Mouse (Mus musculus) midbrain, embryonic 14.5 days (tissue): ENCODE measurements around the gene Ap1g1. TPM values are rescaled to one million over a fixed set of nuclear protein-coding genes. Genes with fewer than 3 reads are reported as not detected.
A peak's percentile ranks its signal among the peaks of the same experiment; 100 is the strongest.

Source experiments
- ATAC-seq: fragments of 200-750 bp; cut with Nextera tagmentation; 2 replicates; pipeline ENCODE4 v1.8.0; 2017; ENCODE audit warnings: moderate number of reproducible peaks, moderate library complexity; ENCODE audit not compliant: low FRiP score, low TSS enrichment
- DNase-seq: peaks from one replicate; pipeline ENCODE4 v3.0.0-alpha.2; 2015
- H3K27ac ChIP-seq: fragments of 300-500 bp; sonication (generic); replicated peaks from 2 replicates; pipeline ENCODE4 v1.5.1; 2014; ENCODE audit warnings: mild to moderate bottlenecking, low read depth, low read length, moderate library complexity
- H3K27me3 ChIP-seq: fragments of 300-500 bp; sonication (generic); 2 replicates; pipeline ENCODE4 v1.6.1; 2014; ENCODE audit warnings: low read length, control low read depth, mixed read lengths; ENCODE audit not compliant: control insufficient read depth, insufficient read depth
- H3K36me3 ChIP-seq: fragments of 300-500 bp; sonication (generic); 2 replicates; pipeline ENCODE4 v1.6.1; 2014; ENCODE audit warnings: low read length, control low read depth; ENCODE audit not compliant: control insufficient read depth, insufficient read depth
- H3K4me1 ChIP-seq: fragments of 300-500 bp; sonication (generic); 2 replicates; pipeline ENCODE4 v1.6.1; 2014; ENCODE audit warnings: mild to moderate bottlenecking, antibody characterized with exemption, low read length, control low read depth; ENCODE audit not compliant: control insufficient read depth, insufficient read depth
- H3K4me2 ChIP-seq: fragments of 300-500 bp; sonication (generic); 2 replicates; pipeline ENCODE4 v1.6.1; 2014; ENCODE audit warnings: mild to moderate bottlenecking, low read length, moderate library complexity
- H3K4me3 ChIP-seq: fragments of 300-500 bp; sonication (generic); replicated peaks from 2 replicates; pipeline ENCODE4 v1.5.1; 2014; ENCODE audit warnings: low read depth, low read length
- H3K9ac ChIP-seq: fragments of 300-500 bp; sonication (generic); replicated peaks from 2 replicates; pipeline ENCODE4 v1.6.1; 2014; ENCODE audit warnings: mild to moderate bottlenecking, low read length, moderate library complexity
- H3K9me3 ChIP-seq: fragments of 300-500 bp; sonication (generic); 2 replicates; pipeline ENCODE4 v1.6.1; 2016; ENCODE audit warnings: low read length, control low read depth, mixed read lengths; ENCODE audit not compliant: control insufficient read depth
- WGBS: fragments of 180-500 bp; shearing (Covaris S2); extraction: QIAGEN DNeasy Blood & Tissue Kit; methylation state at CpG from one replicate; pipeline ENCODE4 v1.1.7; 2014; 5-methylcytosine and 5-hydroxymethylcytosine counted together
- polyA plus RNA-seq: library from polyadenylated mRNA; unstranded; fragments of >200 nt; fragmentation: Nextera tagmentation; extraction: Ambion mirVana; gene quantifications from 2 replicates; pipeline ENCODE4 v1.2.1, GENCODE M21; 2014

Gene Ap1g1
- polyA plus RNA-seq, 1 experiment from 2014 or later, result 43.4 TPM

DNA sequence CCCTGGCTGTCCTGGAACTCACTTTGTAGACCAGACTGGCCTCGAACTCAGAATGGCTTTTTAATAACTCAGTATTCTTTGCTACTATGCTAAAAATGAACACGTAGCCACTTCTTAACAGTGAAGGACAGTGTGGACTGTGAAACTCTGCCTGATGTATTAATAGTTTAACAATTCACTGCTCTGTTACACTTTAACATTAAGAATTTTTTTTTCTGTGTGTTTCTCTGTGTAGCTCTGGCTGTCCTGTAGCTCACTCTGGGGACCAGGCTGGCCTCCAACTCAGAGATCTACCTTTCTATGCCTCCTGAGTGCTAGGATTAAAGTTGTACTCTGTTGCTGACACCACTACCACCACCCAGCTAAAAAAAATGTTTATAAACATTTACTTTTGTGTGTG lies 45.2 kb downstream of the Ap1g1 start:
- H3K9ac ChIP-seq, result no peak overlapping the region
- H3K4me3 ChIP-seq, result no peak overlapping the region
- no peaks in the 10 kb centered on the region for H3K9me3 ChIP-seq
- DNase-seq (no peak), ATAC-seq (no peak)
- H3K4me2 ChIP-seq, result no peak overlapping the region
- peaks cover 14% of the 10 kb centered on the region; the same call in 1 of the 2 replicates for H3K36me3 ChIP-seq
- no peaks in the 10 kb centered on the region for H3K4me1 ChIP-seq
- no peaks in the 10 kb centered on the region for H3K27me3 ChIP-seq
- H3K27ac ChIP-seq, result no peak overlapping the region
- WGBS, result 97% methylated on average over 2 of the region's 2 CpGs

DNA sequence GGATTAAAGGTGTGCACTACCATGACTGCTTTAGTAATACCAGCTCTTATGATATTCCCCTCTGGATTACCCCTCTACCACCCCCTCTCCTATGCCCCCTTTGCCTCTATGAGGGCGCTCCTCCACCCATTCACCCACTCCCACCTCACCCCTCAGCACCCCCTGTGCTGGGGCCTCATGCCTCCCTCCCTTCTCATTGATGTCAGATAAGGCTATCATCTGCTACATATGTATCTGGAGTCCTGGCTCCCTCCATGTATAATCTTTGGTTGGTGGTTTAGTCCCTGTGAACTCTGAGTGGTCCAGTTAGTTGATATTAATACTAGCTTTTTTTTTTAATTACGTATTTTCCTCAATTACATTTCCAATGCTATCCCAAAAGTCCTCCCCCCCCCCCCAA lies 61.5 kb downstream of the Ap1g1 start:
- no peak overlapping the region for H3K9ac ChIP-seq
- H3K4me3 ChIP-seq, result no peak overlapping the region
- H3K27me3 ChIP-seq, result no peaks in the 10 kb centered on the region
- no peak overlapping the region for H3K27ac ChIP-seq
- H3K9me3 ChIP-seq, result no peaks in the 10 kb centered on the region
- ATAC-seq (no peak), DNase-seq (no peak)
- H3K4me1 ChIP-seq, result no peaks in the 10 kb centered on the region
- no peak overlapping the region for H3K4me2 ChIP-seq
- whole genome bisulfite sequencing, result 95% methylated on average over 2 of the region's 2 CpGs
- peaks cover 38% of the 10 kb centered on the region for H3K36me3 ChIP-seq

DNA sequence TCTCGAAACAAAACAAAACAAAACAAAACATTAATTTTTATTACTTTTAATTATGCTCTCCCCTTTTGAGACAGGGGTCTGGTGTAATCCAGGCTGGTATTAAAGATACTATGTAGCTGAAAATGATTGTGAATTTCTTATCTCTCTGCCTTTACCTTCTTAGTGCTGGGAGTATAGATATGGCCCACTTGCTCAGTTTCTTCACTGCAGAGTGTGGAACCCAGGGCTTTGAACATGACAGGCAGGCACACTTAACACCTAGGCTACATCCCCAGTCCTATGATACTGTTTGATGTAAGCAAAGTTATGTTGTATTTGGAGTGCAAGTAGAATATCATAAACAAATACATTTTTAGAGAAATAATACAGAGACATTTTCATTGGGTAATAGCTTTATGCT lies 64.1 kb downstream of the Ap1g1 start:
- Histone ChIP-seq H3K27ac (no peak overlapping the region), H3K27me3 (no peaks in the 10 kb centered on the region), H3K4me3 (no peak overlapping the region), H3K9me3 (no peaks in the 10 kb centered on the region), H3K36me3 (peaks cover 53% of the 10 kb centered on the region), H3K4me2 (no peak overlapping the region), H3K4me1 (no peaks in the 10 kb centered on the region), H3K9ac (no peak overlapping the region)
- DNase-seq (no peak), ATAC-seq (no peak)
- 97% methylated on average over 1 of the region's 1 CpGs for WGBS

DNA sequence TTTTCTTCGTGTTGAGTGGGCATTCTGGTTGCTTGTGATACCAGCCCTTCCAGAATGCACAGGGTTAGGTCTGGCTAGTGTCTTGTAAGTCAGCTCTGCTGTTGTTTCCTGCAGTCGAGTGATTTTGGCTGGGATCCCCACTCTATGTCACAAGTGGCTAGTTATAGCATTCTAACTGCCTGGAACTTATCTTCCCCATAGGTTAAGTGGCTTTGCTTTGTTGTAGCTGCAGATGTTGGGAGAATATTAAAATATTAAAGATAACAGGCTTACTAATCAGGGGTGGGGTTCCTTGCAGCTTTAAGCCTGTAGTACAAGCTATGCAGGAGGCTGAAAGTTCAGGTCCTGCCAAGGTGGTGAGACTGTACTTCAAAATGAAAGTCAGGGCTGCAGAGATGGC lies 69.5 kb downstream of the Ap1g1 start:
- Histone ChIP-seq H3K27ac (no peak overlapping the region), H3K27me3 (no peaks in the 10 kb centered on the region), H3K9me3 (no peaks in the 10 kb centered on the region), H3K9ac (no peak overlapping the region), H3K4me3 (no peak overlapping the region), H3K4me2 (no peak overlapping the region), H3K4me1 (no peaks in the 10 kb centered on the region), H3K36me3 (peaks cover 83% of the 10 kb centered on the region)
- no peak for DNase-seq
- WGBS, result 90% methylated on average over 2 of the region's 2 CpGs
- ATAC-seq, result no peak

DNA sequence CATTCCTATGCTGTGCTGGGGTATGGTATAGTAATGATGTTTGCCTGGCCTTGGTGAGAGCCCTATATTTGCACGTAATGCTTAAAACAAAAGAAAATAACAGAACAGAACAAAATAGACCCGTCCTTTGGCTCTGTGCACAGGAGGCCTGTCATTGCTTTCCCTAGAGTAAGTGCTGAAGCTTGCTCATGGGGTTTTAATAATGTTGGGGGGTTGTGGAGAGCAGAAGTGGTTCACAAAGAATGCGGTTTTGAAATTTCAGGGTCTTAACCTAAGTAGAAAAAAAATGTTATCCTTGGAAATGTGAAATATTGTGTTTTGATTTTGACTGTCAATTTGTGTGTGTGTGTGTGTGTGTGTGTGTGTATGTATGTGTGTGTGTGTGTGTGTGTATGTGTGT lies 70.6 kb downstream of the Ap1g1 start:
- no peak overlapping the region for H3K4me2 ChIP-seq
- H3K27me3 ChIP-seq, result no peaks in the 10 kb centered on the region
- 99% methylated on average over 3 of the region's 3 CpGs for WGBS
- no peaks in the 10 kb centered on the region for H3K9me3 ChIP-seq
- H3K4me1 ChIP-seq, result no peaks in the 10 kb centered on the region
- H3K27ac ChIP-seq, result no peak overlapping the region
- DNase-seq (no peak), ATAC-seq (no peak)
- peaks cover 80% of the 10 kb centered on the region for H3K36me3 ChIP-seq
- H3K9ac ChIP-seq, result no peak overlapping the region
- no peak overlapping the region for H3K4me3 ChIP-seq

DNA sequence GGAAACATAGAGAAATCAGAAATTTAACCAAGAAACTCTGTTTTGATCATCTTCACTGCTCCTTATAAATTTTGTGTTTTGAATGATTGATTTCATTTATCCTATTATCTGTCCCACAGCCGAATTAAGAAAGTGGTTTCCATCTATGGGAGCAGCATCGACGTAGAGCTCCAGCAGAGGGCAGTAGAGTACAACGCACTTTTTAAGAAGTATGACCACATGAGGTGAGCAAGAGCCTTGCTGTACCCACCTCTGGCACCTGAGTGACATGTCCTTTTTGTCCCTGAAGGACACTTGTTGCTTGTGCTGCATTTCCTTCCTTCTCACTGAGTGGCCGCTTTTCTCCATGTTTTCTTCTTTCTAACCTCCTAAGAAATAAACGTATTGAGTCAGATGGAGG lies 75.1 kb downstream of the Ap1g1 start:
- 48% methylated on average over 6 of the region's 6 CpGs for WGBS
- no peak overlapping the region for H3K4me3 ChIP-seq

DNA sequence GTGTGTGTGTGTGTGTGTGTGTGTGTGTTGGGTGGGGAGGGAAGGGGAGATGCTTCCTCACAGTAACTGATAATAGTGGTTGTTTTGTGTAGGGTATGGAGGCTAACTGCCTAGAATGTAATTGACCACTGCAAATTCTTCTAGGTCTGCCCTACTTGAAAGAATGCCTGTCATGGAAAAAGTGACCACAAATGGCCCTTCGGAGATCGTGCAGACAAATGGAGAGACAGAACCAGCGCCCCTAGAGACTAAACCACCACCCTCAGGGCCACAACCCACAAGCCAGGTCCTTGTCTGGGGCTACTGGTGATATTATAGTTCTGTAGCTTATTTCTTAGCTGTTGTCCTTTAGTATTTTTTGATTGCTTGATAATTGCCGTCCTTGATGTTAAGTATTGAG lies 76.2 kb downstream of the Ap1g1 start:
- no peak overlapping the region for H3K9ac ChIP-seq
- no peak overlapping the region for H3K4me3 ChIP-seq
- no peak for DNase-seq
- H3K4me1 ChIP-seq, result no peaks in the 10 kb centered on the region
- H3K4me2 ChIP-seq, result no peak overlapping the region
- ATAC-seq, result no peak
- 96% methylated on average over 4 of the region's 4 CpGs for WGBS
- H3K9me3 ChIP-seq, result no peaks in the 10 kb centered on the region
- peaks cover 79% of the 10 kb centered on the region for H3K36me3 ChIP-seq
- H3K27me3 ChIP-seq, result no peaks in the 10 kb centered on the region
- H3K27ac ChIP-seq, result no peak overlapping the region

More for the DNA sequence above, 75.1 kb downstream of the Ap1g1 start:
- H3K4me1 ChIP-seq, result no peaks in the 10 kb centered on the region
- H3K9ac ChIP-seq, result no peak overlapping the region
- no peak overlapping the region for H3K4me2 ChIP-seq
- no peaks in the 10 kb centered on the region for H3K9me3 ChIP-seq
- peaks cover 77% of the 10 kb centered on the region for H3K36me3 ChIP-seq
- peak; percentile 88 for DNase-seq
- no peak for ATAC-seq
- H3K27ac ChIP-seq, result no peak overlapping the region
- no peaks in the 10 kb centered on the region for H3K27me3 ChIP-seq

DNA sequence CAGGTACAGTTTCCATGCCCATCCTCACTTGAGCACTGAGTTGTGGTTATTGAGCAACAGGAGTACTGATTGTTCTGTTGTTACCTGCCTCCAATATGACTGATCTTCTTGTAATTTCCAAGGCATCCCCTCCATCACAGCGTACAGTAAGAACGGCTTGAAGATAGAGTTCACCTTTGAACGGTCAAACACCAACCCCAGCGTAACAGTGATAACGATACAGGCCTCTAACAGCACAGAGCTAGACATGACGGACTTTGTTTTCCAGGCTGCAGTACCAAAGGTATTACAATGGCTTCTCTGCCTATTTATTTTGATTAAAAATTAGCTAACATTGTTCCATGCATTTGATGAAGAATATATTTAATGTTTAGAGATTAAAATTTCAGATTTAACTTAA lies 77.1 kb downstream of the Ap1g1 start:
- no peaks in the 10 kb centered on the region for H3K27me3 ChIP-seq
- ATAC-seq (no peak), DNase-seq (no peak)

DNA sequence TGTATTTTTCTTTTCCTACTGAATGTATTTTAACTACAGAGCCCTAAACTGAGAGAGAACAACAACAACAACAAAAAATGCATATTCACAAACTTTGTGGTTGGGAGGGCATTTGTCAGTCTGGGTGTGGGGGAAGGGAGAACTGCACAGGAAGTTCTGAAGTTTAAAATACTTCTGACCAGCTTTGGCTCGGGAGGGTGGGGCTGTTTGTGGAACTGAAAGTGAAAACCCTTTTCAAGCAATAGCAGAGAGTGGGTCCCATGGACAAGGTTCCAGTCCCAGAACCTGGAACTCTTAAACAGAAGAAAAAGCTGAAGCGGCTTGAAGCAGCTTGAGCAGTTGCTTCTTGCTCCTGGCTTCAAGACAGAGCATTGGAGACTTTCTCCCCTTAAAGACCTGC lies 85.0 kb downstream of the Ap1g1 start:
- ATAC-seq (no peak), DNase-seq (no peak)
- Histone ChIP-seq H3K36me3 (peaks cover 56% of the 10 kb centered on the region), H3K4me3 (no peak overlapping the region), H3K27ac (no peak overlapping the region), H3K27me3 (no peaks in the 10 kb centered on the region), H3K9me3 (no peaks in the 10 kb centered on the region), H3K4me1 (peaks cover 3% of the 10 kb centered on the region; the same call in 1 of the 2 replicates), H3K4me2 (no peak overlapping the region), H3K9ac (no peak overlapping the region)
- WGBS, result 89% methylated on average over 2 of the region's 2 CpGs

More for the DNA sequence above, 77.1 kb downstream of the Ap1g1 start:
- peaks cover 79% of the 10 kb centered on the region for H3K36me3 ChIP-seq
- H3K4me2 ChIP-seq, result no peak overlapping the region
- no peaks in the 10 kb centered on the region for H3K4me1 ChIP-seq
- no peak overlapping the region for H3K9ac ChIP-seq
- H3K4me3 ChIP-seq, result no peak overlapping the region
- no peaks in the 10 kb centered on the region for H3K9me3 ChIP-seq
- H3K27ac ChIP-seq, result no peak overlapping the region
- WGBS, result 96% methylated on average over 6 of the region's 6 CpGs
